Mouse (Mus musculus) hindbrain, embryonic 15.5 days (tissue): ENCODE data around the gene Atp5h. TPM values are rescaled to one million over a fixed set of nuclear protein-coding genes. Genes with fewer than 3 reads are reported as not detected.
A peak's percentile ranks its signal among the peaks of the same experiment; 100 is the strongest.
"Not testable (repeated sequence)": the region's sequence is repeated elsewhere in the genome, so short reads cannot be mapped to it uniquely, and the experiment has no call there.

ENCODE experiments used
- ATAC-seq: fragments of 200-750 bp; cut with Nextera tagmentation; 2 replicates; pipeline ENCODE4 v1.8.0; 2017; ENCODE audit warnings: low read depth, moderate number of reproducible peaks, moderate TSS enrichment; ENCODE audit not compliant: low FRiP score
- H3K27ac ChIP-seq: fragments of 300-500 bp; sonication (generic); replicated peaks from 2 replicates; pipeline ENCODE4 v1.5.1; 2015; ENCODE audit warnings: mild to moderate bottlenecking, inconsistent platforms
- H3K27me3 ChIP-seq: fragments of 300-500 bp; sonication (generic); 2 replicates; pipeline ENCODE4 v1.6.1; 2015; ENCODE audit warnings: control low read depth, inconsistent platforms
- H3K36me3 ChIP-seq: fragments of 300-500 bp; sonication (generic); 2 replicates; pipeline ENCODE4 v1.6.1; 2015; ENCODE audit warnings: control low read depth, inconsistent platforms
- H3K4me1 ChIP-seq: fragments of 300-500 bp; sonication (generic); replicated peaks from 2 replicates; pipeline ENCODE4 v1.6.1; 2015; ENCODE audit warnings: control low read depth, inconsistent platforms
- H3K4me2 ChIP-seq: fragments of 300-500 bp; sonication (generic); 2 replicates; pipeline ENCODE4 v1.6.1; 2015; ENCODE audit warnings: moderate library complexity, mild to moderate bottlenecking, inconsistent platforms
- H3K4me3 ChIP-seq: fragments of 300-500 bp; sonication (generic); 2 replicates; pipeline ENCODE4 v1.5.1; 2015; ENCODE audit warnings: mild to moderate bottlenecking, inconsistent platforms
- H3K9ac ChIP-seq: fragments of 300-500 bp; sonication (generic); 2 replicates; pipeline ENCODE4 v1.6.1; 2015; ENCODE audit warnings: inconsistent platforms
- H3K9me3 ChIP-seq: fragments of 300-500 bp; sonication (generic); 2 replicates; pipeline ENCODE4 v1.6.1; 2016; ENCODE audit warnings: control low read depth, inconsistent platforms
- WGBS: fragments of 180-500 bp; shearing (Covaris S2); methylation state at CpG from one replicate; pipeline ENCODE4 v1.1.7; 2015; 5-methylcytosine and 5-hydroxymethylcytosine counted together
- polyA plus RNA-seq: library from polyadenylated mRNA; unstranded; fragments of >200 nt; fragmentation: Nextera tagmentation; extraction: Ambion mirVana; gene quantifications from 2 replicates; pipeline ENCODE4 v1.2.1, GENCODE M21; 2015

Atp5h gene
- polyA plus RNA-seq, 1 experiment from 2014 or later, result 877 TPM

DNA sequence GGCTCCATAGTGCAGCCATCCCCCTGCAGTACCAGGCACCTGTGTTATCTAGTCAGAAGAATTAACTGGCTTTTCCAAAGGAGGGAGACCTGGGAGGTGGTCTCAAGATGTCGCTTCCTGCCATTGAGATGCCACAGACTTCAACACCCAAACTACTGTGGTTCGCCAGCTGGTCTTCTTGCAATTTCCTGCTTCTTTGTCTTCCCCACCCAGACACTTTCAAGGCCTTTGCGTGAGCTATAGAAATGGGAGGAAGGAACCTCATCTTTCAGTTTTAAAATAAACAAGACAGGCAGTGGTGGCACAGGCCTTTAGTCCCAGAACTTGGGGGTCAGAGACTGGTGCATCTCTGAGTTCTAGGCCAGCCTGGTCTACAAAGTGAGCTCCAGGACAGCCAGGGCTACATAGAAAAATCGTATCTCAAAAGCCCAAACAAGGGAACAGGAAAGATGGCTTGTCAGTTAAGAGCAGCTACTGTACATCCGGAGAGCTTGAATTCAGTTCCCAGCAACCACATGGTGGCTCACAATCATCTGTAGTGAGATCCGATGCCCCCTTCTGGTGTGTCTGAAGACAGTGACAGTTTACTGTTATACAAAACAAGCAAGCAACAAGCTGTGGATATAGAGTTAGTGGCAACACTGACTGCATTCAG, 11.4 kb downstream of the Atp5h start:
- ATAC-seq, result no peak
- H3K9ac ChIP-seq, result no peak overlapping the region

DNA sequence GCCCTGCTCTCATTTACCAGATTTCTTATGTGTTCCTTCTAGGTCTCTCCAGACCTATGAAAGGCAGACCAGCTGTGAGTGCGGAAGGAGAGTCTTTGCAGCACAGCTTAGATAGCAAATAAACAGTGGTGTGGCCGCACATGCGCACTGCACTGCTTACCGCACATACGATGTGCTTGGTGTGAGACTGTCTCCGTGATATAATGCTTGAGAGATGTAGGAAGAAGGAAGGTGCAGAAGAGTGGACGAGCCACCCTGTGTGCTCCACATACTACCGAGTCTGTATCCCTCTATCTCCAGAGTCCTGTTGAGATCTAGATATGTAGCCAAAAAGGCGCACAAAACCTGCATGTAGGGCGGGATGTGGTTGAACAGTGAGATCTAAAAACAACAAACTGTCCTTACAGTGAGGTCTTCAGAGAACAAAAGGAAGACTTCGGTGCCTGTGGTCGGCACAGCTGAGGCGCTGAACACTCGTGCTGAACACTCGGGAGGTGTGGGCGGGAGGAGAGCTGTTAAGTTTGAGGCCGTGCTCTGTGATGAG, 12.8 kb downstream of the Atp5h start:
- Histone ChIP-seq H3K9ac (no peak overlapping the region), H3K27me3 (no peaks in the 10 kb centered on the region), H3K9me3 (no peaks in the 10 kb centered on the region), H3K36me3 (peaks cover 27% of the 10 kb centered on the region), H3K4me2 (no peak overlapping the region), H3K27ac (no peak overlapping the region), H3K4me1 (peaks cover 37% of the 10 kb centered on the region), H3K4me3 (no peak overlapping the region)
- no peak for ATAC-seq
- WGBS, result 92% methylated on average over 17 of the region's 17 CpGs

More for the DNA sequence above, 11.4 kb downstream of the Atp5h start:
- H3K4me2 ChIP-seq, result no peak overlapping the region
- H3K4me3 ChIP-seq, result no peak overlapping the region
- no peaks in the 10 kb centered on the region for H3K27me3 ChIP-seq
- H3K36me3 ChIP-seq, result peaks cover 27% of the 10 kb centered on the region
- H3K9me3 ChIP-seq, result no peaks in the 10 kb centered on the region
- peak overlapping the region; percentile 63; the same call in 1 of the 2 replicates for H3K27ac ChIP-seq
- WGBS, result 78% methylated on average over 6 of the region's 6 CpGs
- H3K4me1 ChIP-seq, result peaks cover 40% of the 10 kb centered on the region

DNA sequence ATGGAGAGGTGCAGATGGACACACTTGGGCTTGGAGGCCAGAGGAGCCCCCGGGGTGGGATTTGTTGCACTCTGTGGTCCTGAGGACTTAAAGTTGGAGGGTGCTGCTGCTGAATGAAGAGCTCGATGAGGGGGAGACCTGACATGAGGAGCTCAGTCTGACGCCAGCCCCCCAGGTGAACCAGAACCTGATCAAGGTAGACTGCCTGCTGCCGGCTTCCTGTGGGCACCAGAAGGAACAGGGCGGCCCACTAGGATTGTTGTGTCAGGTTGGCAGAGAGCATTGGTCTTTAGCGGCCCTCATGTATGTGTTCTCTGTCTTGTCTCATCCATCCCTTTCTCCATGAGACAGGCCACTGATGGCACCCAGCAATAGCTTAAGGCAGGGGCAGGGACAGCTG, 14.0 kb downstream of the Atp5h start:
- Histone ChIP-seq H3K9me3 (no peaks in the 10 kb centered on the region), H3K9ac (no peak overlapping the region), H3K4me2 (no peak overlapping the region), H3K27ac (no peak overlapping the region), H3K4me1 (peaks cover 40% of the 10 kb centered on the region), H3K4me3 (no peak overlapping the region), H3K36me3 (peaks cover 24% of the 10 kb centered on the region), H3K27me3 (no peaks in the 10 kb centered on the region)
- no peak for ATAC-seq
- 93% methylated on average over 6 of the region's 6 CpGs for WGBS

DNA sequence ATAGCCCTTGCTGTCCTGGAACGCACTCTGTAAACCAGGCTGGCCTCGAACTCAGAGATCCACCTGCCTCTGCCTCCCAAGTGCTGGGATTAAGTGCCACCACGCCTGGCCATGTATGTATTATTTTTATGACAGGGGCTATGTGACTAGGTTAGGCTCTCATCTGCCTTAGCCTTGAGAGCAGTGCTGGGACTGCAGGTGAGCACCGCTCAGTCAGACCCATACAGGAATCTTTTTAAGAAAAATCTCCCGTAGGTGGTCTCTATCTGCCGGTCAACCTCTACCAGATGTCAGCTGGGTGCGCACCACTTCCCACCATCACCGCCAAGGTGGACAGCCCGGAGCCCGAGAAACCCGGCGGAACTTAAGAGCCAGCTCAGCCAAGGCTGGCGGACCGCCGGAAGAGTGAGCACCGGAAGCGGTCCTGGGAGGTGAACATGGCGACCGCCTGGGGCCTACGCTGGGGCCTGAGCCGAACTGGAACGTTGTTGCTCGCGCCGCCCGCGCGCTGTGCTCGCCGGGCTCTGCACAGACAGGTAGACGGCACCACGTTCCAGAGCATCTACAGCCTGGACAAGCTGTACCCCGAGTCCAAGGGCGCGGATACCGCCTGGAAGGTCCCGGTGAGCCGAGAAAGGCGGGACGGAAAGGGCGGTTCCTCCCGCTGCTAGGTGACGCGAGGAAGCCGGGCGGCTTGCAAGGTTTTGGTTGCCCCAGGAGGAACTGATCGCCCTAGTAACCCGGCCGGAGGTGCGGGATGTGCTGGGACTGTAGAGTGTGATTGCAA, 16.2 kb downstream of the Atp5h start, which contains the start of gene Mrpl58:
Gene Mrpl58, plus strand, starts transcription at position 415 of the 787 bp plus-strand sequence.
- Histone ChIP-seq H3K27me3 (no peaks in the 10 kb centered on the region), H3K36me3 (peaks cover 19% of the 10 kb centered on the region), H3K4me3 (peak within 1 kb of the TSS; percentile 85), H3K4me2 (peak within 1 kb of the TSS; percentile 87), H3K9me3 (no peaks in the 10 kb centered on the region), H3K9ac (peak within 1 kb of the TSS; percentile 87), H3K4me1 (peaks cover 30% of the 10 kb centered on the region), H3K27ac (peak within 1 kb of the TSS; percentile 95)
- ATAC-seq, result peak; percentile 90
- WGBS, result 3% methylated on average over 50 of the region's 50 CpGs

DNA sequence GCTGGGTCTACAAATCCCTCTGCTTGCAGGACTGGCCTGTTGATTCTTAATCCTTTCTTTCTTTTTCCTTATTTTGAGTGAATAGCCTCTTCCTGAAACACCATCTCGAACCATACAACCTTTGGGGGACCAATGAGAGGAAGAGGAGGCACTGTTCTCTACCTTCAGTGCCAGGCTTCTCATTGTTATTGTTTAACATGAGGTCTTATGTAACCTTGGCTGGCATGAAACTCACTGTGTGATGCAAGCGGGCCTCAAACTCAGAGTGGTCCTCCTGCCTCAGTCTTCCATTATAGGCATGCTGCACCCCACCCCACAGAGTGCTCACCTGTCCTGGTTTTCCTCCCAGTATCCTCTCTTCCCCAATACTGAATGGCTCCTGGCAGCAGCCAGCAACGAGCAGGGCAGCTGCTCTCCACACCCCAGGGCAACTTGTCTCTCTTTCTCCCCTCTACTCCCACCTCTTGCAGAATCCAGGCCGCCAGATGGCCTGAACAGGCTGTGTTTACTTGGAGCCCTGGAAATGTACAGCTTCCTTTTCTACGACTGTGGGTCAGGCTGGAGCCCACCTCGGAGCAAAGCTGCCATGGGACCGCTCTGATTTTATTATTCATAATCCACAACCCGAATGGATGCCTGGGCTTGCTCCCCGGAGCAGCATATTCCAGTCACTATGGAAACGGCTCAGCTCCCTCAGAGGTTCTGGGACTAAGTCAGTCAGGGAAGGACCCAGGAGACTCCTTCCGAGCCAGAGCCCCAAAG, 19.0 kb downstream of the Atp5h start:
- peak; percentile 43 for ATAC-seq
- Histone ChIP-seq H3K4me1 (peaks cover 30% of the 10 kb centered on the region), H3K27me3 (no peaks in the 10 kb centered on the region), H3K36me3 (peaks cover 10% of the 10 kb centered on the region), H3K27ac (peak overlapping the region; percentile 73), H3K4me2 (peak overlapping the region; percentile 21), H3K9ac (no peak overlapping the region; the same call in 1 of the 2 replicates), H3K9me3 (no peaks in the 10 kb centered on the region), H3K4me3 (no peak overlapping the region)
- WGBS, result 35% methylated on average over 11 of the region's 11 CpGs

DNA sequence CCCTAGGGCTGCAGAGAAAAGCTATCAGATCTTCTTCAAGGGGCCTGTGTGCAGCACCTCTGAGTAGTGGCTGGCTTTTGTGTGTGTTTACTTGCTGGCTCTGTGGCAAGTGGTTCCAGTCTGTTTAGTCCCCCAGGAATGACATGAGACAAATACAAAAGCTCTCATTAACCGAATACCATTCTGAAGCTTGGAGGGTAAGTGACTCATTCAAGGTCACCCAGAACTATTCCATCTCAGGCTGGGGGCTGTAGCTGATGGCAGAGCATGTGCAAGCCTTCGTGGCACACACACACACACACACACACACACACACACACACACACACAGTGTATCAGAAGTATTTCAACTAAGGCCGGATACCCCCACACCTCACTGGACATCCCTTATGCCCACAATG, 19.6 kb downstream of the Atp5h start:
- Histone ChIP-seq H3K4me3 (no peak overlapping the region), H3K4me2 (no peak overlapping the region), H3K9me3 (no peaks in the 10 kb centered on the region), H3K27me3 (no peaks in the 10 kb centered on the region), H3K27ac (peak overlapping the region; percentile 73; the same call in 1 of the 2 replicates), H3K4me1 (peaks cover 29% of the 10 kb centered on the region), H3K9ac (no peak overlapping the region), H3K36me3 (peaks cover 16% of the 10 kb centered on the region)
- WGBS, result 75% methylated on average over 3 of the region's 3 CpGs
- no peak for ATAC-seq

DNA sequence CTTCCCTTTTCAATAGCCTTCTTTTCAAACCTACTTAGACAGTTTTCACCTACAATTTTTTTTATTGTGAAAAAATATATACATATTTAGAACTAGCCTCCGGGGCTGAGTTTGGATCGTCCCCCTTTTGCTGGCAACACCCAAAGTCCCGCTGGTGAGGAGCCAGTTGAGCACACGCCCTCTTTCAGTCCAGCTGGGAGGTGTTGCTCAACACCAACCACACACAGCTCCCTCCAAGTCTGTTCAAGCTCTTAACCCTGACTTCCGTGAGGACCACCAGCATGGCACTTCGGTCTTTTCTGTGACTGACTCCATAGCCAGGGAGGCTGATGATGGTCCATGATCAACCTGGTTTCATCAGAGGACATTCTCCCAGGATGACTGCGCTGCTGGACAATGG, 21.7 kb downstream of the Atp5h start:
- Histone ChIP-seq H3K27ac (no peak overlapping the region), H3K9ac (no peak overlapping the region), H3K4me1 (peaks cover 15% of the 10 kb centered on the region), H3K27me3 (no peaks in the 10 kb centered on the region), H3K9me3 (no peaks in the 10 kb centered on the region), H3K4me3 (no peak overlapping the region), H3K4me2 (no peak overlapping the region), H3K36me3 (peaks cover 35% of the 10 kb centered on the region)
- no peak for ATAC-seq
- WGBS, result 83% methylated on average over 7 of the region's 7 CpGs

DNA sequence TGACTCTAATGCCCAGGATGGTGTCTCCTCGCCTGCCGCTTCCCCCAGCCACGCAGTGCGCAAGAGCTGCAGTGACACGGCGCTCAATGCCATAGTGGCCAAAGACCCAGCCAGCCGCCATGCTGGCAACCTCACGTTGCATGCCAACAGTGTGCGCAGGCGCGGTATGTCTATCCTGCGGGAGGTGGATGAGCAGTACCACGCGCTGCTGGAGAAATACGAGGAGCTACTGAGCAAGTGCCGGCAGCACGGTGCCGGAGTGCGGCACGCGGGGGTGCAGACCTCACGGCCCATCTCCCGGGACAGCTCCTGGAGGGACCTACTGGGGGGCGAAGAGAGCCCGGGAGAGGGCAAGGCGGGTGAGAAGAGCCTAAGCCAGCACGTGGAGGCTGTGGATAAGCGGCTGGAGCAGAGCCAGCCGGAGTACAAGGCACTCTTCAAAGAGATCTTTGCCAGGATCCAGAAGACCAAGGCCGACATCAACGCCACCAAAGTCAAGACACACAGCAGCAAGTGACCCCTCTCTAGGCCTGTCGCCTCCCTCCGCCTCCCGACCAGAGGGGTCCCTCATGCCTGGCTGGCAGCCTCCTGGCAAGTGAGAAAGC, 25.9 kb downstream of the Atp5h start:
- Histone ChIP-seq H3K27me3 (no peaks in the 10 kb centered on the region), H3K9ac (no peak overlapping the region), H3K4me1 (no peaks in the 10 kb centered on the region), H3K4me2 (no peak overlapping the region; the same call in 1 of the 2 replicates), H3K4me3 (no peak overlapping the region), H3K9me3 (no peaks in the 10 kb centered on the region), H3K36me3 (peaks cover 65% of the 10 kb centered on the region), H3K27ac (no peak overlapping the region)
- 70% methylated on average over 34 of the region's 34 CpGs for WGBS
- ATAC-seq, result no peak

DNA sequence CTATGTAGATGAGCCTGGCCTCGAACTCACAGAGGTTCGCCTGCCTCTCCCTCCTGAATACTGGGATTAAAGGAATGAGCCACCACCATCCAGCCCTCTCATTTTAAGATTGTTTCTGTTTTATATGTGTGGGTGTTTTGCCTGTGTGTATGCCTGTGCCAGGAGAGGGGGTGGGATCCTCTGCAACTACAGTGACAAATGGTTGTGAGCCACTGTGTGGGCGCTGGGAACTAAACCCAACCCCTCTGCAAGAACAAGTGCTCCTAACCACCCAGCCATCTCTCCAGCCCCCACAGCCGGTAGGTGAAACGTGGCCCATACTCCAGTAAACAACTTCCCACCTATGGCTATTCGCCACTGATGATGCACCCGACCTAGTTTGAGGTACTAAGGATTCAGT, 28.4 kb downstream of the Atp5h start:
- 0 out of 2 replicates have a peak, but pooled peaks cover 1% of the 10 kb centered on the region for H3K4me1 ChIP-seq
- no peak overlapping the region for H3K9ac ChIP-seq
- WGBS, result 92% methylated on average over 7 of the region's 7 CpGs
- ATAC-seq, result no peak
- no peak overlapping the region for H3K27ac ChIP-seq
- H3K36me3 ChIP-seq, result peaks cover 61% of the 10 kb centered on the region
- H3K4me2 ChIP-seq, result no peak overlapping the region
- no peaks in the 10 kb centered on the region for H3K9me3 ChIP-seq
- H3K27me3 ChIP-seq, result no peaks in the 10 kb centered on the region
- H3K4me3 ChIP-seq, result no peak overlapping the region

DNA sequence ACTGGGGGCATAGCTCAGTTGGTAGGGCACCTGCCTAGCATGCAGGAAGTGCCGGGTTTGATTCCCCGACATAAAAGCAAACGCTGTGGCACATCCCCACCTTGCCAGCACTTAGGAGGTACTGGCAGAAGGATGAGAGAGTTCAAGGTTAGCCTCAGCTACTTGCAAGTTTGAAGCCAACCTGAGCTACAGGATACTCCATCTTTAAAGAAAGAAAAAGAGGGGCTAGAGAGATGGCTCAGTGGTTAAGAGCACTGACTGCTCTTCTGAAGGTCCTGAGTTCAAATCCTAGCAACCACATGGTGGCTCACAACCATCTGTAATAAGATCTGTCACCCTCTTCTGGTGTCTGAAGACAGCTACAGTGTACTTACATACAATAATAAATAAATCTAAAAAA, 32.9 kb downstream of the Atp5h start:
- not testable (repeated sequence) for H3K9ac ChIP-seq, H3K27me3 ChIP-seq, H3K27ac ChIP-seq, ATAC-seq, H3K9me3 ChIP-seq, H3K4me3 ChIP-seq, H3K4me2 ChIP-seq
- Histone ChIP-seq H3K4me1 (peaks cover 38% of the 10 kb centered on the region), H3K36me3 (peaks cover 18% of the 10 kb centered on the region)
- WGBS, result 88% methylated on average over 3 of the region's 3 CpGs

DNA sequence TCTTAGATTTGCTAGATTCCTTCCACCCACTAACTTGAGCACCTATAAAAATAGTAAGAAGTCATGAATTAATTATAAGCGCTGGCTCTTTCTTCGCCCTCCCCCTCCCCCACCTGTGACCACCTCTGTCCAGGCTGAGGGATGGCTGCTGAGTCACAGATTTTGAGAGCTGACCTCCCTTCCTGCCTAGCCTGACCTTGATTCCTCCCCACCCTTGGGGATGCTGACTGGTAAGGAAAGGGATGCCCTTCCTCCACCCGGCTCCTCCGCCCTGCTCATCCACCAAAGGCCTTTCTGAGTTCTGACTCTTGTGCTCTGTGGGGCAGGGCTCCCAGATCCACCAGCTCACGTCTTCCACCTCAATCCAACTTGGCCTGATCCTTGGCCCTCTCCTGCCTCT, 35.2 kb downstream of the Atp5h start:
- Histone ChIP-seq H3K4me1 (peaks cover 42% of the 10 kb centered on the region), H3K9ac (no peak overlapping the region), H3K4me2 (peak overlapping the region; percentile 92), H3K4me3 (no peak overlapping the region), H3K27me3 (no peaks in the 10 kb centered on the region), H3K9me3 (no peaks in the 10 kb centered on the region), H3K36me3 (no peaks in the 10 kb centered on the region), H3K27ac (no peak overlapping the region)
- no peak for ATAC-seq
- 77% methylated on average over 5 of the region's 5 CpGs for WGBS
